Comparison of ENCODE assay signal across 28 mouse cellular contexts in genomic region chr9:82075270-82075669, GRCm38 (mm10).
"Had no signal": no experiment of that assay in that cellular context is flagged by ENCODE, and none has a peak within 500 bp of the region (broad histone marks: within the 10 kb centered on the region; RNA-seq: fewer than 3 reads in every experiment).

No protein-coding gene starts in this region.

- H3K36me3 ChIP-seq: embryonic facial prominence, embryonic 10.5 days; embryonic facial prominence, embryonic 12.5 days; embryonic facial prominence, embryonic 13.5 days; embryonic facial prominence, embryonic 15.5 days; forebrain, embryonic 10.5 days; forebrain, embryonic 12.5 days; forebrain, embryonic 15.5 days had no signal

- H3K4me3 ChIP-seq: embryonic facial prominence, embryonic 10.5 days; embryonic facial prominence, embryonic 12.5 days; embryonic facial prominence, embryonic 13.5 days; embryonic facial prominence, embryonic 15.5 days; erythroblast, embryonic 14.5 days; forebrain, embryonic 10.5 days; forebrain, embryonic 12.5 days; forebrain, embryonic 13.5 days; forebrain, embryonic 15.5 days; gastrocnemius, adult 2 months had no signal

- H3K27me3 ChIP-seq: embryonic facial prominence, embryonic 12.5 days; embryonic facial prominence, embryonic 13.5 days; embryonic facial prominence, embryonic 15.5 days; forebrain, embryonic 12.5 days; forebrain, embryonic 13.5 days; forebrain, embryonic 15.5 days had no signal

- H3K27ac ChIP-seq: embryonic facial prominence, embryonic 10.5 days; embryonic facial prominence, embryonic 12.5 days; embryonic facial prominence, embryonic 13.5 days; embryonic facial prominence, embryonic 15.5 days; forebrain, embryonic 10.5 days; forebrain, embryonic 12.5 days; forebrain, embryonic 13.5 days; forebrain, embryonic 15.5 days; gastrocnemius, adult 2 months had no signal

- DNase-seq: cerebellum, adult 2 months; cerebellum, adult 8-10 months; cerebellum, adult 9-10 months; cerebellum, adult 9-11 months; cerebellum, postnatal 10 days; cerebellum, postnatal 14 days; cerebellum, postnatal 25 days; cerebellum, postnatal 36 days; embryo, embryonic 11 days; forebrain, postnatal 0 days; gastrocnemius, adult 2 months; gastrocnemius, postnatal 10 days; gastrocnemius, postnatal 14 days; gastrocnemius, postnatal 25 days; gastrocnemius, postnatal 36 days; heart, adult 11 months; heart, adult 18-20 months had no signal

- H3K9me3 ChIP-seq: embryonic facial prominence, embryonic 10.5 days; embryonic facial prominence, embryonic 12.5 days; embryonic facial prominence, embryonic 13.5 days; embryonic facial prominence, embryonic 15.5 days; forebrain, embryonic 10.5 days; forebrain, embryonic 12.5 days; forebrain, embryonic 13.5 days; forebrain, embryonic 15.5 days had no signal

- ATAC-seq: forebrain, embryonic 13.5 days; forebrain, embryonic 14.5 days; forebrain, embryonic 15.5 days; forebrain, embryonic 16.5 days; forebrain, postnatal 0 days had no signal

- H3K4me2 ChIP-seq: embryonic facial prominence, embryonic 12.5 days; embryonic facial prominence, embryonic 13.5 days; embryonic facial prominence, embryonic 15.5 days; forebrain, embryonic 12.5 days; forebrain, embryonic 13.5 days; forebrain, embryonic 15.5 days had no signal

- H3K9ac ChIP-seq: embryonic facial prominence, embryonic 12.5 days; embryonic facial prominence, embryonic 13.5 days; embryonic facial prominence, embryonic 15.5 days; forebrain, embryonic 12.5 days; forebrain, embryonic 13.5 days; forebrain, embryonic 15.5 days; forebrain, postnatal 0 days had no signal

- H3K4me1 ChIP-seq: embryonic facial prominence, embryonic 10.5 days; embryonic facial prominence, embryonic 12.5 days; embryonic facial prominence, embryonic 13.5 days; embryonic facial prominence, embryonic 15.5 days; forebrain, embryonic 10.5 days; forebrain, embryonic 12.5 days; forebrain, embryonic 13.5 days; forebrain, embryonic 15.5 days had no signal
